Mouse (Mus musculus) lung, embryonic 14.5 days (tissue): ENCODE measurements at regions not wholly inside any gene's neighbourhood (a gene's known extent, or its start where the extent isn't known, plus 50 kb on each side); places are given as distances from the start of the nearest gene placed in this dataset.

Experiments
- ATAC-seq: fragments of 200-750 bp; cut with Nextera tagmentation; 2 replicates; pipeline ENCODE4 v1.8.0; 2017; ENCODE audit warnings: mild to moderate bottlenecking, moderate TSS enrichment, moderate library complexity; ENCODE audit not compliant: insufficient read depth
- DNase-seq: peaks from one replicate; pipeline ENCODE4 v3.0.0-alpha.2; 2015
- H3K27ac ChIP-seq: fragments of 300-500 bp; sonication (generic); 2 replicates; pipeline ENCODE4 v1.5.1; 2014; ENCODE audit warnings: low read depth, mild to moderate bottlenecking, moderate library complexity
- H3K27me3 ChIP-seq: fragments of 300-500 bp; sonication (generic); 2 replicates; pipeline ENCODE4 v1.6.1; 2014; ENCODE audit warnings: low read length, control low read depth; ENCODE audit not compliant: insufficient read depth
- H3K36me3 ChIP-seq: fragments of 300-500 bp; sonication (generic); 2 replicates; pipeline ENCODE4 v1.6.1; 2014; ENCODE audit warnings: control low read depth; ENCODE audit not compliant: insufficient read depth
- H3K4me1 ChIP-seq: fragments of 300-500 bp; sonication (generic); 2 replicates; pipeline ENCODE4 v1.6.1; 2014; ENCODE audit warnings: antibody characterized with exemption, control low read depth; ENCODE audit not compliant: insufficient read depth
- H3K4me2 ChIP-seq: fragments of 300-500 bp; sonication (generic); 2 replicates; pipeline ENCODE4 v1.6.1; 2014; ENCODE audit warnings: mild to moderate bottlenecking
- H3K4me3 ChIP-seq: fragments of 300-500 bp; sonication (generic); 2 replicates; pipeline ENCODE4 v1.5.1; 2014; ENCODE audit warnings: low read depth, low read length
- H3K9ac ChIP-seq: fragments of 300-500 bp; sonication (generic); 2 replicates; pipeline ENCODE4 v1.6.1; 2014
- H3K9me3 ChIP-seq: fragments of 300-500 bp; sonication (generic); 2 replicates; pipeline ENCODE4 v1.6.1; 2016; ENCODE audit warnings: low read depth, low read length, control low read depth
- CTCF ChIP-seq: IDR thresholded peaks from 2 replicates; pipeline ENCODE4 v1.5.1; 2016; ENCODE audit warnings: antibody characterized with exemption, low read depth
- WGBS: fragments of 180-500 bp; shearing (Covaris S2); extraction: QIAGEN DNeasy Blood & Tissue Kit; methylation state at CpG from one replicate; pipeline ENCODE4 v1.1.7; 2014; 5-methylcytosine and 5-hydroxymethylcytosine counted together

- H3K27me3 ChIP-seq = no peaks in the 10 kb centered on the region
- DNase-seq = no peak
- no peak overlapping the region for H3K4me3 ChIP-seq
- no peaks in the 10 kb centered on the region for H3K36me3 ChIP-seq
- no peak for TF ChIP-seq CTCF
- H3K9ac ChIP-seq = no peak overlapping the region
- H3K27ac ChIP-seq = no peak overlapping the region
- H3K4me2 ChIP-seq = no peak overlapping the region
- WGBS = 60% methylated on average over 1 of the region's 1 CpGs
- H3K4me1 ChIP-seq = no peaks in the 10 kb centered on the region
- ATAC-seq = no peak
- no peaks in the 10 kb centered on the region for H3K9me3 ChIP-seq
Observed at GRCm38 (mm10) chr1:76050264-76050663, 504.2 kb downstream of the Slc4a3 start.

- Histone ChIP-seq H3K4me1 (no peaks in the 10 kb centered on the region), H3K4me3 (no peak overlapping the region), H3K9ac (no peak overlapping the region), H3K27me3 (no peaks in the 10 kb centered on the region), H3K4me2 (no peak overlapping the region), H3K36me3 (no peaks in the 10 kb centered on the region), H3K27ac (no peak overlapping the region), H3K9me3 (no peaks in the 10 kb centered on the region)
- TF ChIP-seq CTCF = no peak
- 59% methylated on average over 10 of the region's 10 CpGs for WGBS
- ATAC-seq (no peak), DNase-seq (no peak)
Observed at GRCm38 (mm10) chr1:76053378-76054171, 507.5 kb downstream of the Slc4a3 start.

- Histone ChIP-seq H3K27ac (no peak overlapping the region), H3K9ac (no peak overlapping the region), H3K27me3 (no peaks in the 10 kb centered on the region), H3K4me3 (no peak overlapping the region), H3K4me1 (no peaks in the 10 kb centered on the region), H3K9me3 (no peaks in the 10 kb centered on the region), H3K4me2 (no peak overlapping the region), H3K36me3 (no peaks in the 10 kb centered on the region)
- DNase-seq (no peak), ATAC-seq (no peak)
- TF ChIP-seq CTCF = no peak
- WGBS = 73% methylated on average over 6 of the region's 6 CpGs
Observed at GRCm38 (mm10) chr1:76065783-76066182, 519.7 kb downstream of the Slc4a3 start.

- no peak overlapping the region for H3K27ac ChIP-seq
- no peak for DNase-seq
- no peak overlapping the region for H3K9ac ChIP-seq
- no peaks in the 10 kb centered on the region for H3K27me3 ChIP-seq
- no peak for TF ChIP-seq CTCF
- H3K9me3 ChIP-seq = no peaks in the 10 kb centered on the region
- ATAC-seq = no peak
- H3K4me1 ChIP-seq = no peaks in the 10 kb centered on the region
- H3K4me3 ChIP-seq = no peak overlapping the region
- no peaks in the 10 kb centered on the region for H3K36me3 ChIP-seq
- H3K4me2 ChIP-seq = no peak overlapping the region
- WGBS = 56% methylated on average over 16 of the region's 16 CpGs
Observed at GRCm38 (mm10) chr1:76070831-76071321, 524.8 kb downstream of the Slc4a3 start.

GRCm38 (mm10) chr1:76075213-76075612 is 529.1 kb downstream of the Slc4a3 start:
- no peaks in the 10 kb centered on the region for H3K9me3 ChIP-seq
- ATAC-seq (no peak), DNase-seq (no peak)
- no peak overlapping the region for H3K9ac ChIP-seq
- no peak overlapping the region for H3K4me3 ChIP-seq
- no peaks in the 10 kb centered on the region for H3K36me3 ChIP-seq
- H3K27me3 ChIP-seq = no peaks in the 10 kb centered on the region
- H3K27ac ChIP-seq = no peak overlapping the region
- 58% methylated on average over 3 of the region's 3 CpGs for WGBS
- H3K4me1 ChIP-seq = 0 out of 2 replicates have a peak, but pooled peaks cover 5% of the 10 kb centered on the region
- no peak for TF ChIP-seq CTCF
- H3K4me2 ChIP-seq = no peak overlapping the region

- no peak overlapping the region for H3K27ac ChIP-seq
- no peaks in the 10 kb centered on the region for H3K36me3 ChIP-seq
- no peak overlapping the region for H3K4me2 ChIP-seq
- 0 out of 2 replicates have a peak, but pooled peaks cover 5% of the 10 kb centered on the region for H3K4me1 ChIP-seq
- no peaks in the 10 kb centered on the region for H3K27me3 ChIP-seq
- H3K9ac ChIP-seq = no peak overlapping the region
- DNase-seq (no peak), ATAC-seq (no peak)
- H3K4me3 ChIP-seq = no peak overlapping the region
- no peak for TF ChIP-seq CTCF
- no peaks in the 10 kb centered on the region for H3K9me3 ChIP-seq
- WGBS = 67% methylated on average over 10 of the region's 10 CpGs
Observed at GRCm38 (mm10) chr1:76075685-76076455, 529.8 kb downstream of the Slc4a3 start.

GRCm38 (mm10) chr1:76080241-76080640 is 534.2 kb downstream of the Slc4a3 start:
- ATAC-seq = 0 out of 2 replicates have a peak, but pooled peaks have one; percentile 31
- Histone ChIP-seq H3K36me3 (no peaks in the 10 kb centered on the region), H3K9ac (no peak overlapping the region), H3K4me3 (no peak overlapping the region), H3K27me3 (no peaks in the 10 kb centered on the region), H3K9me3 (no peaks in the 10 kb centered on the region), H3K27ac (no peak overlapping the region), H3K4me2 (no peak overlapping the region), H3K4me1 (0 out of 2 replicates have a peak, but pooled peaks cover 5% of the 10 kb centered on the region)
- DNase-seq = peak; percentile 75
- TF ChIP-seq CTCF = no peak
- WGBS = 33% methylated on average over 6 of the region's 6 CpGs
